Mouse (Mus musculus): ENCODE results near the gene Rassf2. TPM values are rescaled to one million over a fixed set of nuclear protein-coding genes. Genes with fewer than 3 reads are reported as not detected.

The Rassf2 gene
- polyA plus RNA-seq, 1 experiment from 2014 or later, result 29.2 TPM

DNA sequence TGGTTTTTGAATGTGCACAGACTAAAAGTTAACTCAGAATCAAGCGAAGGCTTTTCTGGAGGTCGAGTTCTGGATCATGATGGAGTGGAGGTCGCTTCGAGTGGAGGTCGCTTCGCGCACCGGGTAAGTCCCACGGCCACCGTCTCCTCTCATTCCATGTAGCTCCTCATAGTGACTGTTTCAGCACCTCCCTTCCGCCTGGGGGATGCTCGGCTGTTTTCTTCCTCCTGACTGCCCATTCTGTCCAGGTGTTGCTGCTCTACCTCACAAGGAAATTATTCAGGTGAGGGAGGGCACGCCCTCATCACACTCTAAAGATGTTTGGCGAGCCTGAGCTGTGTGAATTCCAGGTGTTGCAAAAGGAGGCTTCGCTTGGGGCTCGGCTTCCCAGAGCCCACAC is 83.7 kb downstream of the Rassf2 start:
- Histone ChIP-seq H3K9me3 (replicated peaks) (no peaks in the 10 kb centered on the region), H3K4me3 (no peak overlapping the region), H3K36me3 (no peaks in the 10 kb centered on the region), H3K27me3 (peaks cover 14% of the 10 kb centered on the region), H3K9ac (no peak overlapping the region), H3K27ac (no peak overlapping the region), H3K4me2 (replicated peaks) (no peak overlapping the region), H3K4me1 (no peaks in the 10 kb centered on the region)
- WGBS, result 94% methylated on average over 16 of the region's 16 CpGs
- no peak for ATAC-seq (ENCODE audit: low FRiP score)

DNA sequence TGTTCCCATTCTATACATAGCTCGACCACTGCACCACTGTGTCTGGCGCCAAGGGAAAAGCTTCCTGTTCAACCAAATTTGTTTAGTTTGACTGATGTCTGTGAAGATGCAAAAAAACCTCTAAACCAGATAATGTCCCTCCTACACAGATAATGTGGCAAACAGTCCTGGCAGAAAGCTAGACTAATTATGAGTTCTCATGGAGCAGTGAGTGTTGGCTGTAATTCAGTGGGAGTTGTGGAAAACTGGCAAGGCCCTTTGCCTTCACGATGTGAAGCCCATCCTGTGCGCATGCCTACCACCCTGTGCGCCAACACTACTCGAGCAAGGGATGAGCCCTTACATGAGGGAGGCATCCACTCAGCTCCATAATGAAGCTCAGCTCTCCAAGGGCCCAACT is 84.3 kb downstream of the Rassf2 start:
- Histone ChIP-seq H3K4me3 (no peak overlapping the region), H3K27ac (no peak overlapping the region), H3K4me2 (replicated peaks) (no peak overlapping the region), H3K27me3 (peaks cover 13% of the 10 kb centered on the region), H3K9me3 (replicated peaks) (no peaks in the 10 kb centered on the region), H3K36me3 (no peaks in the 10 kb centered on the region), H3K9ac (no peak overlapping the region), H3K4me1 (no peaks in the 10 kb centered on the region)
- 89% methylated on average over 6 of the region's 6 CpGs for WGBS
- no peak for ATAC-seq (ENCODE audit: low FRiP score)

DNA sequence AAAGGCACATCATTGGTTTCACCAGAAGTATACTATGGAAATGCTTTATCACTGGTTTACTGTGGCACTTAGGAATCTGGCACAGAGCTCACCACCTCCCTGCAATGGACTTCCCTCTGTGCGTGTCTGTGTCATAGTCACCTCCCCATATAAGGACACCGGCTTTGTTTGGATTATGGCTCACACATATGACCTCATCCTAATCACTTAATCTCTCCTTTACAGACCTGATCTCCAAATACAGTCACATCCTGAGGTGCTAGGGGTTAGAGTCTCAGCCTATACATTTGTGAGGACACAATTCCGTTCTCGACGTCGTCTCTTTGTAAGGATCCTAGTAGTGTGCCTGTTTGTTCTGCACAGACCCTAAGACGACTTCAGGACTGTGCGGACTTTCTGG is 84.8 kb downstream of the Rassf2 start:
- Histone ChIP-seq H3K4me1 (no peaks in the 10 kb centered on the region), H3K27me3 (peaks cover 7% of the 10 kb centered on the region), H3K4me3 (no peak overlapping the region), H3K36me3 (no peaks in the 10 kb centered on the region), H3K27ac (no peak overlapping the region), H3K9me3 (replicated peaks) (no peaks in the 10 kb centered on the region), H3K9ac (no peak overlapping the region), H3K4me2 (replicated peaks) (no peak overlapping the region)
- ATAC-seq (ENCODE audit: low FRiP score), result no peak
- 85% methylated on average over 8 of the region's 8 CpGs for WGBS

DNA sequence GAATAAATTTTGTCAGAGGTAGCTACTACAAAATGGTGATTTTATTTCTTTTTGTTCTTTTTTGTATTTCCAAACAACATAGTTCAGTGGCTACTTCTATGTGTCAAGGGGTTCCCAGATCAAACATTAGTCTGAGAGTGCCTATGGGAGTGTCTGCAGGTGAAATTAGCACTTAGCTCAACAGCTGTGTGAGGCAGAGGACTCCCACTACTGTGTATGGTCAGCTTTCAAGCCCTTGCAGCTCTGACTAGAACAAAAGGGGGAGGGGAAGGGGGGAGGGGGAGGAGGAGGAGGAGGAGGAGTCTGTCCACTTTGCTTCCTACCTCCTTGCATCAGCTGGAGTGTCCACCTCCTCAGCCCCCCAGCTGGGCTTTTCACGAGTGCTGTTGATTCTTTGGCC is 85.7 kb downstream of the Rassf2 start:
- Histone ChIP-seq H3K36me3 (no peaks in the 10 kb centered on the region), H3K9me3 (replicated peaks) (no peaks in the 10 kb centered on the region), H3K9ac (no peak overlapping the region), H3K4me3 (no peak overlapping the region), H3K4me1 (no peaks in the 10 kb centered on the region), H3K27ac (no peak overlapping the region), H3K4me2 (replicated peaks) (no peak overlapping the region), H3K27me3 (peaks cover 5% of the 10 kb centered on the region)
- WGBS, result 14% methylated on average over 1 of the region's 1 CpGs
- no peak for ATAC-seq (ENCODE audit: low FRiP score)

DNA sequence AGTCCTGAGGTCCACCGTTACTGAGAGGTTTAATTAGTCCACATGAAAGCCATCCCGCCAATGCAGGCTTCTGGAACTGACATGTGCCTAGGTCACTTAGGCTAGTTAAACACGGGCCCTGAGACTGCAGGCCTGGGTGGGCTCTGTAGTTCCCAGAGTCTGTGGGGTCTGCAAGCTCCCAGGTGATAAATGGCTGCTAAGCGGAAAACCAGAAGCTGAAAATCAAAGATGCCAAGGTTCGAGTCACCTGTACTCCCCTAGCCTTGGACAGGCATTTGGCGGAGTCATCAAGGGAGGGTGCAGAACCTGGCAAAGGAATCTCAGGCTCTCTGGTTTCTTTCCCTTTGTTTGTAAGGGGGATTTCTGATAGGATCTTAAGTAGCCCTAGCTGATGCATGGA is 88.6 kb downstream of the Rassf2 start:
- Histone ChIP-seq H3K4me2 (replicated peaks) (no peak overlapping the region), H3K4me3 (no peak overlapping the region), H3K36me3 (peaks cover 11% of the 10 kb centered on the region), H3K27me3 (no peaks in the 10 kb centered on the region), H3K4me1 (no peaks in the 10 kb centered on the region), H3K9ac (no peak overlapping the region), H3K27ac (no peak overlapping the region), H3K9me3 (replicated peaks) (no peaks in the 10 kb centered on the region)
- no peak for ATAC-seq (ENCODE audit: low FRiP score)
- WGBS, result 81% methylated on average over 6 of the region's 6 CpGs

DNA sequence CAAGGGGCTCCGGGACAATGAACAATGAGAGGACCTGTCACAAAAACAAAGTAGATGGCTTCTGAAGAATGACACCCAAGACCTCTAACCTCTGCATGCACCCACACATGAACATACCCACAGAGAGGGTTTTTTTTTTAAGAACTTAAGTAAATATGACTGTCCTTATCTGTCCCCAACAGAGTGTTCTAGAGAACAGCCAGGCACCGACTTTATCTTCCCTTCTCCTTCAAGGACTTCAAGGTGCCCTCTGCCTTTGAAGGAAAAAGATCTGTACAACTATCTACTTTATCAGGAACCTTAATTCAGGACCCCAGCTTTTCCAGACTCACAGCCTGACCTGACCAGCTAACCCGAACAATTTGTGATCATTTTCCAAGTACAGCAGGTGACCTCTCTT is 89.6 kb downstream of the Rassf2 start:
- H3K9ac ChIP-seq, result no peak overlapping the region
- no peaks in the 10 kb centered on the region for H3K4me1 ChIP-seq
- peaks cover 13% of the 10 kb centered on the region for H3K36me3 ChIP-seq
- H3K27me3 ChIP-seq, result no peaks in the 10 kb centered on the region
- 84% methylated on average over 3 of the region's 3 CpGs for WGBS
- no peak overlapping the region for H3K27ac ChIP-seq
- no peak overlapping the region for H3K4me3 ChIP-seq
- H3K4me2 ChIP-seq (replicated peaks), result no peak overlapping the region
- no peaks in the 10 kb centered on the region for H3K9me3 ChIP-seq (replicated peaks)
- ATAC-seq (ENCODE audit: low FRiP score), result no peak

Other genes starting within 250 kb of the Rassf2 start
- not detected in 2 replicates for gene Erv3, start 170.5 kb downstream of the Rassf2 start, polyA plus RNA-seq (2016; fragmentation: Nextera tagmentation; extraction: Ambion mirVana)
- gene Prnp, start 120.3 kb downstream of the Rassf2 start, polyA plus RNA-seq (2016; fragmentation: Nextera tagmentation; extraction: Ambion mirVana), result 62.9 and 69.2 TPM in 2 replicates
- not detected in 2 replicates for gene Prn, start 120.3 kb downstream of the Rassf2 start, polyA plus RNA-seq (2016; fragmentation: Nextera tagmentation; extraction: Ambion mirVana)
- gene Prnd, start 79.4 kb downstream of the Rassf2 start, polyA plus RNA-seq (2016; fragmentation: Nextera tagmentation; extraction: Ambion mirVana), result 11.6 and 13.3 TPM in 2 replicates
- gene Slc23a2, start 114.8 kb upstream of the Rassf2 start, polyA plus RNA-seq (2016; fragmentation: Nextera tagmentation; extraction: Ambion mirVana), result 17.1 and 19.8 TPM in 2 replicates
- gene Tmem230, start 217.5 kb upstream of the Rassf2 start, polyA plus RNA-seq (2016; fragmentation: Nextera tagmentation; extraction: Ambion mirVana), result 56.5 and 60.9 TPM in 2 replicates
- 173 and 178 TPM in 2 replicates for gene Pcna, start 223.1 kb upstream of the Rassf2 start, polyA plus RNA-seq (2016; fragmentation: Nextera tagmentation; extraction: Ambion mirVana)
- 41.6 and 43.7 TPM in 2 replicates for gene Cds2, start 232.9 kb upstream of the Rassf2 start, polyA plus RNA-seq (2016; fragmentation: Nextera tagmentation; extraction: Ambion mirVana)

Data from hindbrain, embryonic 12.5 days (tissue).